Mouse (Mus musculus) MEL (cell line): ENCODE data around the gene Klhl42.

Experiments used
- BHLHE40 ChIP-seq: IDR thresholded peaks from 2 replicates; pipeline ENCODE4 v1.6.1; 2012; ENCODE audit warnings: low read depth, mild to moderate bottlenecking, inconsistent platforms, low read length, improper control_type of control experiment, borderline replicate concordance
- CTCF ChIP-seq, 3 experiments: IDR thresholded peaks in 2 of 3; conservative IDR thresholded peaks in 1 of 3; 2 replicates each; pipeline ENCODE4 v1.5.1; 2011 to 2012; ENCODE audit warnings: low read length in 3 of 3, low read depth in 2 of 3, mild to moderate bottlenecking in 2 of 3, improper control_type of control experiment in 1 of 3, inconsistent platforms in 1 of 3, mixed read lengths in 1 of 3, moderate library complexity in 1 of 3; ENCODE audit not compliant: control insufficient read depth in 1 of 3, insufficient read depth in 1 of 3, poor library complexity in 1 of 3, severe bottlenecking in 1 of 3
- E2F4 ChIP-seq: IDR thresholded peaks from 2 replicates; pipeline ENCODE4 v1.6.1; 2011; ENCODE audit warnings: low read depth, low read length, improper control_type of control experiment, borderline replicate concordance
- GATA1 ChIP-seq: IDR thresholded peaks from 2 replicates; pipeline ENCODE4 v1.6.1; 2011; ENCODE audit warnings: low read depth, low read length, improper control_type of control experiment
- JUND ChIP-seq: IDR thresholded peaks from 2 replicates; pipeline ENCODE4 v1.6.1; 2011; ENCODE audit warnings: low read depth, mild to moderate bottlenecking, improper control_type of control experiment, low read length
- MAFK ChIP-seq: IDR thresholded peaks from 2 replicates; pipeline ENCODE4 v1.6.1; 2011; ENCODE audit warnings: low read depth, mild to moderate bottlenecking, low read length, improper control_type of control experiment, borderline replicate concordance
- MAX ChIP-seq: IDR thresholded peaks from 2 replicates; pipeline ENCODE4 v1.6.1; 2011; ENCODE audit warnings: low read length, improper control_type of control experiment
- NRF1 ChIP-seq: IDR thresholded peaks from 2 replicates; pipeline ENCODE4 v1.6.1; 2014; ENCODE audit warnings: low read depth, mild to moderate bottlenecking, inconsistent platforms, low read length, improper control_type of control experiment, moderate library complexity; ENCODE audit not compliant: poor library complexity, insufficient read depth, severe bottlenecking
- POLR2A ChIP-seq, 2 experiments: IDR thresholded peaks; 2 replicates each; pipeline ENCODE4 v1.6.1; 2011 to 2012; ENCODE audit warnings: low read length in 2 of 2, mild to moderate bottlenecking in 2 of 2, control low read depth in 1 of 2, improper control_type of control experiment in 1 of 2, low read depth in 1 of 2, moderate library complexity in 1 of 2; ENCODE audit not compliant: control insufficient read depth in 1 of 2, insufficient read depth in 1 of 2, poor library complexity in 1 of 2
- RAD21 ChIP-seq: IDR thresholded peaks from 2 replicates; pipeline ENCODE4 v1.6.1; 2011; ENCODE audit warnings: mild to moderate bottlenecking, low read depth, low read length, improper control_type of control experiment
- SIN3A ChIP-seq: IDR thresholded peaks from 2 replicates; pipeline ENCODE4 v1.6.1; 2012; ENCODE audit warnings: low read length, improper control_type of control experiment, inconsistent platforms
- TBP ChIP-seq: IDR thresholded peaks from 2 replicates; pipeline ENCODE4 v1.8.0; 2011; ENCODE audit warnings: low read depth, low read length, improper control_type of control experiment
- TCF12 ChIP-seq: IDR thresholded peaks from 2 replicates; pipeline ENCODE4 v1.6.1; 2014; ENCODE audit warnings: low read depth, mild to moderate bottlenecking, inconsistent platforms, low read length, improper control_type of control experiment, moderate library complexity
- USF2 ChIP-seq, 2 experiments: IDR thresholded peaks; 2 replicates each; pipeline ENCODE4 v1.6.1; 2011 to 2012; ENCODE audit warnings: improper control_type of control experiment in 2 of 2, low read length in 2 of 2, borderline replicate concordance in 1 of 2, inconsistent platforms in 1 of 2, low read depth in 1 of 2, mild to moderate bottlenecking in 1 of 2; ENCODE audit not compliant: insufficient read depth in 1 of 2

GRCm38 (mm10) chr6:147064944-147065261 lies 26.3 kb upstream of the Klhl42 start:
- no peak for TF ChIP-seq SIN3A
- TF ChIP-seq CTCF (IDR thresholded peaks at IDR 0.05 in 2 of 3, conservative IDR thresholded peaks at IDR 0.05 in 1 of 3; ENCODE audit: control insufficient read depth in 1 of 3, insufficient read depth in 1 of 3, low read depth in 2 of 3, low read length in 3 of 3, poor library complexity in 1 of 3, severe bottlenecking in 1 of 3): no peak
- TF ChIP-seq POLR2A (IDR thresholded peaks at IDR 0.05; ENCODE audit: control insufficient read depth in 1 of 2, insufficient read depth in 1 of 2, low read depth in 1 of 2, low read length in 2 of 2, poor library complexity in 1 of 2): no peak
- no peak for TF ChIP-seq BHLHE40
- no peak for TF ChIP-seq E2F4
- no peak for TF ChIP-seq JUND
- no peak for TF ChIP-seq RAD21
- no peak for TF ChIP-seq MAX
- TF ChIP-seq GATA1: no peak
- no peak for TF ChIP-seq TCF12
- TF ChIP-seq TBP: no peak
- TF ChIP-seq MAFK: no peak
- no peak for TF ChIP-seq NRF1
- TF ChIP-seq USF2 (IDR thresholded peaks at IDR 0.05; ENCODE audit: borderline replicate concordance in 1 of 2, insufficient read depth in 1 of 2, low read depth in 1 of 2, low read length in 2 of 2): no peak
